Mouse (Mus musculus): ENCODE results near the gene Uchl3. TPM values are rescaled to one million over a fixed set of nuclear protein-coding genes. Genes with fewer than 3 reads are reported as not detected.

The Uchl3 gene
- polyA plus RNA-seq, 1 experiment: 14.8 TPM

DNA sequence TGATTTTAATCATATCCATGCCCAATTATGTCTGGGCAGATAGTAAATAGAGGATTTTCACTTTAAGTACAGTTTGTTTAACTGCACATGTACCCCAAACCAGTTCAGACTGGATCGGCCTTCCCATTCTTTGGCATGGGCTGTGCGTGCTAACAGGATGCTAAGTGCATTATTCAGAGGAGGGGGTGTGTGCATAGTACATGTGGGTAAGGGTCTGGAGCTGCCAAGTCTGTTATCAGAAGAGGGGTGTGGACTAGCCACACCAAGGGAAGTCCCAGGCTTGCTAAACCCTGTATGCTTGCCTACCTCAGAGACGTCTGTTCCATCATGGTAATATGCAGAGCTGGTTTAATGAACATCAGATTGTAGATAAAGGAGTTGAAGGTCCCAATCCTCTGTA is 10.5 kb downstream of the Uchl3 start:
- WGBS: 86% methylated on average over 3 of the region's 3 CpGs
- DNase-seq (ENCODE audit: low read depth, low spot score): no peak

GRCm38 (mm10) chr14:101666056-101666455 is 12.3 kb downstream of the Uchl3 start:
- 61% methylated on average over 7 of the region's 7 CpGs for WGBS
- no peak for DNase-seq (ENCODE audit: low read depth, low spot score)

- no peak for DNase-seq (ENCODE audit: low read depth, low spot score)
- WGBS: 78% methylated on average over 5 of the region's 5 CpGs
Measured at GRCm38 (mm10) chr14:101666536-101666935, 12.8 kb downstream of the Uchl3 start.

DNA sequence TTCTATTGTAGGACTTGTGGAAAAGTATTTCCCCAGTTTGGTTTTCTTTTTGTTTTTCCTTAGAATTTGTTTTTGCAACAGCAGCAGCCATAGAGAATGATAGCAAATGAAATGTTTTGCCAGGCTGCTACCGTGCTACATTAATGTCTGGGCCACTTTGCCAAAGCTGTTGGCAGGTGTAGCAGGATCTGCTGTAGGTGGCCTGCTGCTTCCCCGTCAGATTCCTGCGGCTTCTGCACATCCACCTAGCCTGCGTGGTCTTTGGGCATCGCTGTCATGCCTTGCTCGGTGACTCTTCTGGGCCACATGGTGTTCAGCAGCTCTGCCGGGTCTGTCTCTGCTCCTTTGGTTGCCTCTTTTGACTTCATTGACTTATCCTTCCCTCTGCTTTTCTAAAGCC is 14.9 kb downstream of the Uchl3 start:
- WGBS: 96% methylated on average over 7 of the region's 7 CpGs
- no peak for DNase-seq (ENCODE audit: low read depth, low spot score)

- no peak for DNase-seq (ENCODE audit: low read depth, low spot score)
Measured at GRCm38 (mm10) chr14:101672226-101672625, 18.5 kb downstream of the Uchl3 start.

GRCm38 (mm10) chr14:101687696-101688095 is 33.9 kb downstream of the Uchl3 start:
- no peak for DNase-seq (ENCODE audit: low read depth, low spot score)
- 94% methylated on average over 6 of the region's 6 CpGs for WGBS

More at GRCm38 (mm10) chr14:101672226-101672625, 18.5 kb downstream of the Uchl3 start:
- 84% methylated on average over 1 of the region's 1 CpGs for WGBS

DNA sequence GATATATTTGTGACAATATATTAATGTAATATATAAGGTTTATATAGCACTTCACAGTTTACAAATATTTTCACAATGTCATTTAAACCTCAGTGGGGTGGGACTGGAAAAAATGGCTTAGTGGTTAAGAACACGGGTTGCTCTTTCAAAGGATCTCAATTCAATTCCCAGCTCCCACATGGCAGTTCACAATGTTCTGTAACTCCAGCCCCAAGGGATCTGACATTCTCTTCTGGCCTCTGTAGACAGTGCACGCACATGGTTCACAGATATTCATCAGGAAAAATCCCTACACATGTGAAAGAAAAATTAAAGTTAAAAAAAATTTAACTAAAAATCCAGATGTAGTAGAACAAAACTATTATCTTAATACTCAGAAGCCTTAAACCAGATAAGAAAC is 34.6 kb downstream of the Uchl3 start:
- DNase-seq (ENCODE audit: low read depth, low spot score): no peak
- WGBS: 88% methylated on average over 2 of the region's 2 CpGs

DNA sequence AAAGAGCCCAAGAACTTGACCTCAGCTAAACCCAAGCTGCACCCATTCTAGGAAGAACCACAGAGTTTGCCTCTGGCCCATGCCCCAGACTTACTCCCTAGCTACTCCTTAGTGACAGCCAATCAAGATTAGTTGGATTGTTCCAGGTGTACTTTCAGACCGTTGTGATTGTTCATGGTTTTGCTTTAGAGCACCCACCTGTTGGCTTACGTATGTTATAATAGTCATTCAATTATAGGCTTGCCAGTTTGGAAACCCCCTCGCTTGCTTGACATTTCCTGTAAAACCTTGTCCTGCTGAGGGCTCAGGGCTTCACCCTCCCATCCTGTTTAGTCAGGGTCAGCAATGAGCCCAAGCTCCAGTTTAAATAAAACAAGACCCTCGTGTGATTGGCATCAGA is 50.7 kb downstream of the Uchl3 start:
- WGBS: 40% methylated on average over 4 of the region's 4 CpGs

GRCm38 (mm10) chr14:101707088-101707487 is 53.3 kb downstream of the Uchl3 start:
- no peak for DNase-seq (ENCODE audit: low read depth, low spot score)
- 92% methylated on average over 5 of the region's 5 CpGs for WGBS

More for the DNA sequence above, 50.7 kb downstream of the Uchl3 start:
- no peak for DNase-seq (ENCODE audit: low read depth, low spot score)

DNA sequence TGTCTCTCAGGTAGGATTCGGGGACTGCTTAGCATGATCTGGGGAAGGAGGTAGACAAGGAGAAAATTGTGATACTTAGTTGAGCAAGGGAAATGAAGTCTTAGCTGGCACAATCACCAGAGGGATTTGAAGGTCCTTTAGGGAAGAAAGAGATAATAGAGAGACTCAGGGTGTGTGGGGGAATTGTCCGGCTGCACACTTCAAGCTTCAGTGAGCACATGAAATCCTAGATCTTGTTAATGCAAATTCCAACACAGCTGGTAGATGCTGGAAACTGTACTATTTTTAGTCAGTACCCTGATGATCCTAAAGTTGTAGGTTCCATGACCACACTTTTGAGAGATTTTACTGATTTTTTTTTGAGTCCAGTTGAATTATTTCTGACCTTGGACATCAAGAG is 60.6 kb downstream of the Uchl3 start:
- no peak for DNase-seq (ENCODE audit: low read depth, low spot score)
- 83% methylated on average over 2 of the region's 2 CpGs for WGBS

- WGBS: 1% methylated on average over 51 of the region's 51 CpGs
Measured at GRCm38 (mm10) chr14:101729237-101729971, 75.6 kb downstream of the Uchl3 start, which contains the start of the genes Gm9922 and Lmo7. Gm9922 (minus strand) TSS chr14:101729814. Lmo7 (plus strand) TSS chr14:101729957.

DNA sequence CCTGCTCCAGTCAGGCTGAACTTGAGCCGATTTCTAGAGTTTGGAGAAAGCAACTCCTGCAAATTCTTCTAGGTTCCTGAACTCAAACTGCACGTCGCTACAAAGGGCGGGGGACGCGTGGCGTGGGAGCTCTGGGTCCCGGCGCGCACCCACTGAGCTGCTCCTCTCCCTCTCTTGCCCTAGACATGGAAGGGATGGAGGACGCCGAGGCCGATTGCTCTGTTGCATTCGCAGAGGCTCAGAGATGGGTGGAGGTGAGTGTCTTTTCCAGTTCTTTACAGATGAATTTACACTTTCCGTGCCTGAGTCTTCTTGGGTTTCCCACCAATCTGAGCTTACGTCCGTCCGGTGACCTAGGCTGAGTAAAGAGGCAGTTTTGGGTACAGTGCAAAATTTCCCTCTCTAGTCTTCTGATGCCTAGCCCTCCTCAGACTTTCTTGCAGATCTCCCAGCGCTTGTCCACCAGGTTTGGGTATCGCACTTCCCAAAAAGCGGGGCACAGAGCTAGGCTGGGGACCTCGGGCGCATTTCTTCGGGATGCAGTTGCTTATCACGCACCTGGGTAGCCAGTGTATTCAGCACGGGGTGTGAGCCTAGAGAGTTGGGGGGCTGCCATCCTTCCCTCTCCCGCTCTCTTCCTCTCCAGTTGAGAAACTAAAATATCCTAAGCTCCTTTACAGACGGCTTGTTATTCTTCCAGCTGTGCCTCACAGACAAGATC is 76.4 kb downstream of the Uchl3 start:
- 3% methylated on average over 28 of the region's 28 CpGs for WGBS
- DNase-seq (ENCODE audit: low read depth, low spot score): no peak

More at GRCm38 (mm10) chr14:101729237-101729971, 75.6 kb downstream of the Uchl3 start, which contains the start of the genes Gm9922 and Lmo7:
- DNase-seq (ENCODE audit: low read depth, low spot score): peak; percentile 18

- DNase-seq (ENCODE audit: low read depth, low spot score): no peak
- 28% methylated on average over 10 of the region's 10 CpGs for WGBS
Measured at GRCm38 (mm10) chr14:101733542-101734303, 80.0 kb downstream of the Uchl3 start.

- DNase-seq (ENCODE audit: low read depth, low spot score): no peak
- WGBS: 82% methylated on average over 4 of the region's 4 CpGs
Measured at GRCm38 (mm10) chr14:101737501-101737900, 83.7 kb downstream of the Uchl3 start.

Other genes with a start within 250 kb of the Uchl3 start
- gene Tbc1d4, start 44.8 kb upstream of the Uchl3 start, polyA plus RNA-seq (2012; rRNA removed): 2.6 and 3.0 TPM in 2 replicates
- gene Commd6, start 13.3 kb upstream of the Uchl3 start, polyA plus RNA-seq (2012; rRNA removed): 21.7 and 24.2 TPM in 2 replicates
- gene Gm9922, start 75.8 kb downstream of the Uchl3 start, polyA plus RNA-seq (2012; rRNA removed): 0.38 and 0.53 TPM in 2 replicates
- gene Lmo7, start 76.0 kb downstream of the Uchl3 start, polyA plus RNA-seq (2012; rRNA removed): 56.0 and 105 TPM in 2 replicates